ENCODE assay signal across 7 mouse cellular contexts in genomic region chr11:26961336-26961980, GRCm38 (mm10).
DNase-seq lines count a peak whose midpoint lies in the region; ATAC-seq and TF ChIP-seq lines count a peak whose summit lies in the region.

No protein-coding gene starts in this region.

- H3K4me1 ChIP-seq in limb, embryonic 10.5 days = peaks cover 16% of the 10 kb centered on the region
- H3K4me1 ChIP-seq in midbrain, embryonic 15.5 days = peaks cover 17% of the 10 kb centered on the region
- no peaks in the 10 kb centered on the region for H3K4me1 ChIP-seq in spleen, adult 2 months (ENCODE audit: control insufficient read depth, insufficient read depth, insufficient read length)

- peak; percentile 92 for DNase-seq in adrenal gland, postnatal 10 days
- peak; percentile 90 for DNase-seq in embryo, embryonic 9.5 days (ENCODE audit: extremely low spot score)
- peak; percentile 92 for DNase-seq in heart, adult 11 months
- DNase-seq in kidney, adult 11 months = peak; percentile 59
- DNase-seq in limb, embryonic 10.5 days (ENCODE audit: low spot score) = peak; percentile 96
- peak; percentile 26 to 67 for DNase-seq in spleen, adult 2 months (ENCODE audit: low read depth in 1 of 2, low spot score in 2 of 2)

- peak overlapping the region; percentile 43 for H3K27ac ChIP-seq in limb, embryonic 10.5 days
- H3K27ac ChIP-seq in midbrain, embryonic 15.5 days = peak overlapping the region; percentile 55; the same call in 1 of the 2 replicates
- no peak overlapping the region for H3K27ac ChIP-seq in spleen, adult 2 months (ENCODE audit: insufficient read depth, low read length)

- 13% methylated on average over 5 of the region's 5 CpGs for WGBS in limb, embryonic 10.5 days
- 2% methylated on average over 5 of the region's 5 CpGs for WGBS in midbrain, embryonic 15.5 days
- 26% methylated on average over 5 of the region's 5 CpGs for WGBS in spleen, adult 2 months

- no peaks in the 10 kb centered on the region for H3K36me3 ChIP-seq in limb, embryonic 10.5 days
- no peaks in the 10 kb centered on the region for H3K36me3 ChIP-seq in midbrain, embryonic 15.5 days (replicated peaks)
- H3K36me3 ChIP-seq in spleen, adult 2 months (ENCODE audit: control insufficient read depth, insufficient read depth, low read length) = no peaks in the 10 kb centered on the region

- H3K27me3 ChIP-seq in limb, embryonic 10.5 days (ENCODE audit: low read depth, poor library complexity, severe bottlenecking) = no peaks in the 10 kb centered on the region
- no peaks in the 10 kb centered on the region for H3K27me3 ChIP-seq in midbrain, embryonic 15.5 days (replicated peaks)
- no peaks in the 10 kb centered on the region for H3K27me3 ChIP-seq in spleen, adult 2 months (ENCODE audit: control insufficient read depth, insufficient read depth, low read length)

- H3K9ac ChIP-seq in midbrain, embryonic 15.5 days = no peak overlapping the region; the same call in 1 of the 2 replicates

- no peak for TF ChIP-seq POLR2A in spleen, adult 2 months (IDR thresholded peaks at IDR 0.05; ENCODE audit: low read depth, low read length)

- H3K4me3 ChIP-seq in limb, embryonic 10.5 days = no peak overlapping the region
- H3K4me3 ChIP-seq in midbrain, embryonic 15.5 days = no peak overlapping the region
- H3K4me3 ChIP-seq in spleen, adult 2 months (ENCODE audit: extremely low read depth, insufficient read depth, insufficient read length) = no peak overlapping the region

- H3K4me2 ChIP-seq in midbrain, embryonic 15.5 days = peak overlapping the region; percentile 39; the same call in 1 of the 2 replicates

- peak; percentile 85; the same call in 1 of the 2 replicates for TF ChIP-seq CTCF in spleen, adult 2 months (IDR thresholded peaks at IDR 0.05; ENCODE audit: extremely low read depth, insufficient read depth, insufficient read length, insufficient replicate concordance)

- peak; percentile 98 for ATAC-seq in midbrain, embryonic 15.5 days (replicated peaks)

- H3K9me3 ChIP-seq in limb, embryonic 10.5 days (replicated peaks) = no peaks in the 10 kb centered on the region
- no peaks in the 10 kb centered on the region for H3K9me3 ChIP-seq in midbrain, embryonic 15.5 days
